Mouse (Mus musculus): ENCODE measurements around the gene Fga.
A peak's percentile ranks its signal among the peaks of the same experiment; 100 is the strongest.

The Fga gene

DNA sequence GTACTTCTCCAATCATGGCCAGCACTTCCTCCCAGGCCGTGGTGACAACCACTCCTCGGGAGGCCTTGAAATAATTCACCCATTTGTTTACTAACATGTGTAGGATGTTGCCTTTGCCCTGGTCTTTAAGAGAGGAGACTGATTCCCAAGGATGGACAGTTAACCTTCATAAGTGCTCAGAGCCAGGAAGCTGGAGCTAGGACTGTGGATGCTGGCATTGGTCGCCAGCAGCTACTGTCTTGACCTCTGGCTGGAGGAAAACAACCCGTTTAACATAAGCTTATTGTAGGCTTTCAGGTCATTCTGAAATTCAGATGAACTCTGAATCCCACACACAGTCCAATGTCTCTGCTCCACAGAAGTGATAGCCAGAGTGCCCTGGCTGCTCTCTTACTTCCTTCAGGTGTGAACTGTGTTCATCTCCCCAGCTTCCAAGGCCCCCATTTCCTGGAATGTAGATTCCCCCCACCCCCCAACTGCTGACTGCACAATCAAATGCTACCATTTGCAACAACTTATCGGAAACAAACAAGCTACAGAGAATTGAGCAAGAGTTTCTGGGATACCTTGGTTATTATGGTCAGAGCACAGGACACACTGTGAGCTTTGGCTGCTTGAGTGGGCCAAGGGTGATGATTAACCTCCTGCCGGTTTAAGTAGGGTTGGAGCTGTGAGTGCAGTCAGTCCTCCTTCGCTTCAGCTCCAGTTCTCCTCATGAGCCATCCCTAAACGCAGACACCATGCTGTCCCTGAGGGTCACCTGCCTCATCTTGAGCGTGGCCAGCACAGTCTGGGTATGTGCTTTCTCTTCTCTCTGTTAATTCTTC is at the start of gene Fga:
Gene Fga, plus strand, starts transcription at position 602 of the 827 bp plus-strand sequence.
- no peak for DNase-seq (ENCODE audit: low spot score)

- DNase-seq (ENCODE audit: low spot score) = no peak
Measured at GRCm38 (mm10) chr3:82980818-82981217, 45.1 kb upstream of the Fga start.

DNA sequence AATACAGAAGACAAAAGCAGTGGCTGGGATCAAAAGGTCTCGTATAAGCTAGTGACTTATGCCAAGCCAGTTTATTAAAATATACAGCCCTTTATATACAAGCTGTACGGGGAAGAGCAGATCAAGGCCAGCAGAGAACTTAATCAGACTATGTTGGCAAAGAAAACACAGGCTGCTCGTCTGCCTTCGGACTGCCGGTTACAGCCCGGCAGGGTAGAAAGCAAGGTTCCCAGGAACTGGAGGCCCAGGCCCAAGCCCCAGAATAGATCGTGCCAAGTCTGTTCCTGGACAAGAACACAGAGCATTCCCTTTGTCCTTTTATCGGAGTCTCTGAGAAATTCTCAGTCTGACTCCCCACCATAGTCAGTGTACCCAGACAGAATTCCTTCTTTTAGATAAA is 44.0 kb upstream of the Fga start:
- no peak for DNase-seq (ENCODE audit: low spot score)

- DNase-seq (ENCODE audit: low spot score) = no peak
Measured at GRCm38 (mm10) chr3:82984840-82985239, 41.0 kb upstream of the Fga start.

DNA sequence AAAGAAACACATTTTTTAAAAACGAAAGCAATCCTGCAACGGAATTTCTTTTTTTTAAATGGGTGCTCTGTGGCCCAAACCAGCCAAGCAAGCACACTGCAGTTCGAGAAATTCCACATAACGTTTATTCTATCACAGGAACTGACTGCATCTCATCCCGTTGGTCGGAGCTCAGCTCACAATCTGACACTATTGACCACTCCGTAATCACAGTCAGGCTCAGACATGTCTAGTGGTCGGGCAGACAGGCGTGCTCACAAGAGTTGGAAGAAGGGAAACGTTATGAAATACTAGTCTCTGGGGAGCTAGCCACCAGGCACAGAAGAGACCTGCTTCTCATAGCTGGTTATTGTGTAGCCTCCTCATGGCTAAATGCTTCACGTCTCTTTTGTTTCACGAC is 33.9 kb upstream of the Fga start:
- no peak for DNase-seq (ENCODE audit: low spot score)

- DNase-seq (ENCODE audit: low spot score) = no peak
Measured at GRCm38 (mm10) chr3:82992956-82993355, 32.9 kb upstream of the Fga start.

DNA sequence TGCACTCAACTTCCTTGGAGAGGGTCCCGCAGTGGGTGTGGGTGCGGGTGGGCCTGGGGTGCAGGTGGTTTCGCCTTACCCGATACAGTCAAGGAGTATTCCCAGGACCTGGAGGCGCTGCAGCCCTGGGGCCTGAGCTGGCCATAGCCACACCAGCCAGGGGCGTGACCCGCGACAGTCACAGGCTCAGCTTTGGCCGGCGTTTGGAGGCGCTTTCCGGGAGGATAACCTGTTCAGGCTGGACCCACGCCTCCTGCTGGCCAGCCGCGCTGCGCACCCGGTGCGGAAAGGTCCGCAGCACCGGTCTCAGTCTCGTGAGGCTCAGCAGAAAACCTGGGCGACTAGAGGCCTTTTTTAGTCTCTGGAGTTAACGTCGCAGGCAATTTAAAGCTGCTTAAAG is 30.5 kb upstream of the Fga start:
- no peak for DNase-seq (ENCODE audit: low spot score)

- no peak for DNase-seq (ENCODE audit: low spot score)
Measured at GRCm38 (mm10) chr3:82996656-82997055, 29.2 kb upstream of the Fga start.

DNA sequence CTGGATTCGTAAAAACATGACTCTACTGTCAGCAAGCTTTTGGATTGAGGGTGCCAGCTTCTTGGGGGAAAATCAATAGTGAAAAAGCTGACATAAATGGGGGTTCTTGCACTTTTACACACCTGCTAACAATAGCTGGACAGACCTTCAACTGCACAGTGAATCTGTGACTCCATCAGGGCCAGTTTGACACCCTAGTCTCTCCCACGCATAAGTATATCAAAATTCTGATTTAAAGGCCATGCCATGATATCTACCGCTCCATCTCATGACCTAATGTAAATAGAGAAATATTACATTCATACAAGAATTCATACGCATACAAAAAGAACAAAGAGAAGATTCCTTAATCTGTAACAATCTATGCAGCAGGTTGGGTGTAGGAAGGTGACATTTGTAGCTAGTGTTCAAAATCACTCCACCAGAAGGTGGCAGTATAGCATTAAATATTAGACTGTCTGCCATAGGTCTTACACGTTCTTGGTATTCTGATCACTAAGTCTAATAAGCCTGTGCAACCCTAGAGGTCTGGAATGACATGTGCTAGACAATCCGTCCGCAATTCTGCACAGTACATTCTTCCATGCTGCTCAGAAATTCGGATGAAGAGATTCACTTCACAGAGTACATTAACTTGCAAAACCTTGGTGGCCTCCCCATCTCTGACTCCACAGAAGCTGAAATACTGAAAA is 27.0 kb upstream of the Fga start:
- DNase-seq (ENCODE audit: low spot score) = peak; percentile 72

- no peak for DNase-seq (ENCODE audit: low spot score)
Measured at GRCm38 (mm10) chr3:82999995-83000394, 25.9 kb upstream of the Fga start.

GRCm38 (mm10) chr3:83002191-83002590 is 23.7 kb upstream of the Fga start:
- DNase-seq (ENCODE audit: low spot score) = peak; percentile 17

DNA sequence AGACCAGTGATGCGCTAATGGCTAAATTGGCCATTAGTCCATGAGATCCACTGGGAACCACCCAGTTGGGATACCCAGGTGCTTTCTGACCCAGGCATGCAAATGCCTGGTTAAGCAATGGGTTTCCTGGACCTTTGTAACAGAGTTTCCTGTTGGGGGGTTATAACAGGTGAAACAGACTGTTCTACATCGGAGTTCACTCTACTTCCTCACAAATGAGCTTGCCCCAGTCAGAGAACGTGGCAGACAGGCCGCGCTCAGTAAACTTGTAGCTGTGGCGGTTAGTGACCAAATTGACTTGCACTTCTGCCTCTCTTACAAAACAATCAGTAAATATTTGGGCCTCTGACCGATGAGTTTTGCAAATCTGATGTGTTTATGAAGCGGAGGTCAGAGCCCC is 22.8 kb upstream of the Fga start:
- no peak for DNase-seq (ENCODE audit: low spot score)

- DNase-seq (ENCODE audit: low spot score) = no peak
Measured at GRCm38 (mm10) chr3:83004801-83005200, 21.1 kb upstream of the Fga start.

GRCm38 (mm10) chr3:83007557-83007956 is 18.3 kb upstream of the Fga start, which contains the start of gene Fgg:
Gene Fgg, plus strand, starts transcription at chr3:83007724.
- DNase-seq (ENCODE audit: low spot score) = no peak

DNA sequence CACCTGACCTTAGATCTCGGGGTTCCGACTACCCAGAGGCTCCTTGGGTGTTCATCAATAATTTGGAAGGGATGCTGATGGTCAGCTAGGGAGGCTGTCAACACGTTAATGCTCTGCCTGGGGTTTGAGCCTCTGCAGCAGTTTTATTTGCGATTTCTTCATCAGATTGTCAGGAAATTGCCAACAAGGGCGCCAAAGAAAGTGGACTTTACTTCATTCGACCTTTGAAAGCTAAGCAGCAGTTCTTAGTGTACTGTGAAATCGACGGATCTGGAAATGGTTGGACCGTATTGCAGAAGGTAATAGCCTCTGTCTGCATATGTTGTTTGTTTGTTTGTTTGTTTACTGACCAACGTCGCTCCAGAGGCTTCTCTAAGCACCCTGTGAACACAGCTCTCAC is 15.6 kb upstream of the Fga start:
- no peak for DNase-seq (ENCODE audit: low spot score)

GRCm38 (mm10) chr3:83011136-83011535 is 14.7 kb upstream of the Fga start:
- no peak for DNase-seq (ENCODE audit: low spot score)

DNA sequence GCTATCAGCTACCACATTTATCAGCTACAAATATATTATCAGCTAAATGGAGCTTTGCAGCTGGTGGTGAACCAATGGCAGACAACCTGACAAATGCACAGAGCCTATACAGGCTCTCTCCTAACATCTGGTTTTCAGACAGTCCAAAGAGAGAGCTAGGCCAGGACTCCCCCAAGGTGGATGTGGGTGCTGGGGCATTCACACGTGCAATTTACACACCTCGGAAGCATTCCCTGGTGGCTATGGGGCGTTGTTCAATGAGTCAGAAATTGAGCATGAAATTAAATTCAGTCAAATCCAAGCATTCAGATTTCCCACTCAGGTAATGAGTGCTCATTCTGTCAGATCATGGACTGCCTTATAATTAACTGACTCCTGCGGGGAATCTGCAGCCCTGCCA is 14.3 kb upstream of the Fga start:
- DNase-seq (ENCODE audit: low spot score) = no peak

GRCm38 (mm10) chr3:83012636-83013035 is 13.2 kb upstream of the Fga start:
- no peak for DNase-seq (ENCODE audit: low spot score)

- no peak for DNase-seq (ENCODE audit: low spot score)
Measured at GRCm38 (mm10) chr3:83013951-83014350, 11.9 kb upstream of the Fga start.

GRCm38 (mm10) chr3:83016236-83016635 is 9.6 kb upstream of the Fga start:
- no peak for DNase-seq (ENCODE audit: low spot score)

- no peak for DNase-seq (ENCODE audit: low spot score)
Measured at GRCm38 (mm10) chr3:83020387-83020786, 5.5 kb upstream of the Fga start.

GRCm38 (mm10) chr3:83021176-83021575 is 4.7 kb upstream of the Fga start:
- no peak for DNase-seq (ENCODE audit: low spot score)

GRCm38 (mm10) chr3:83025036-83025435 is 840 bp upstream of the Fga start:
- no peak for DNase-seq (ENCODE audit: low spot score)

Data from MN1 (cell line).